Mouse (Mus musculus): ENCODE results near the gene Pinlyp.
"Not testable (repeated sequence)": the region's sequence is repeated elsewhere in the genome, so short reads cannot be mapped to it uniquely, and the experiment has no call there.

DNA sequence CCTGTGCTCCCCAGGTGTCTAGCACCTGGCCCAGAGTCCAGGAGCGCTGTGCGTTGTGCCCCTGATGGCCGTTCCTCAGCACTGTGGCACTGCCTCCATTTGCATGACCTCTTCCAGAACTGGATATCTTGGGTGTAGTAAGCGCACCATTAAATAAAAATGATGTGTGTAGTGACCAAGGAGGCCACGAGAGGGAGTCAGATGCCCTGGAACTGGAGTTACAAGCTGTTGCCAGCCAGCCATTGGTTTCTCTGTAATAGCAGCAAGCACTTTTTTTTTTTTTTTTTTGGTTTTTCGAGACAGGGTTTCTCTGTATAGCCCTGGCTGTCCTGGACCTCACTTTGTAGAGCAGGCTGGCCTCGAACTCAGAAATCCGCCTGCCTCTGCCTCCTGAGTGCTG is 29.6 kb downstream of the Pinlyp start:
- TF ChIP-seq POLR2A (IDR thresholded peaks at IDR 0.05; ENCODE audit: insufficient read depth, low read depth, low read length), result not testable (repeated sequence)
- TF ChIP-seq CTCF (IDR thresholded peaks at IDR 0.05), result peak; percentile 32

Data from heart, adult 2 months (tissue).